Mouse (Mus musculus) kidney, postnatal 36 days (tissue): ENCODE results near the gene Ankrd27.

ENCODE experiments used
- DNase-seq, 2 experiments: peaks; one replicate each; pipeline ENCODE4 v3.0.0; 2021 to 2022; ENCODE audit warnings: mixed read lengths in 2 of 2

The Ankrd27 gene

GRCm38 (mm10) chr7:35646317-35647081 lies 60.5 kb downstream of the Ankrd27 start:
- DNase-seq: peak in 1 of 2 experiments; percentile 54

- DNase-seq: peak; percentile 96 to 99
Measured at GRCm38 (mm10) chr7:35647101-35647698, 61.2 kb downstream of the Ankrd27 start, which contains the start of gene Pdcd5. Pdcd5 (minus strand) TSS chr7:35647521.

- DNase-seq: no peak
Measured at GRCm38 (mm10) chr7:35648239-35649069, 62.4 kb downstream of the Ankrd27 start.

- peak; percentile 57 to 75 for DNase-seq
Measured at GRCm38 (mm10) chr7:35649071-35649470, 63.0 kb downstream of the Ankrd27 start.

GRCm38 (mm10) chr7:35650716-35651410 lies 64.8 kb downstream of the Ankrd27 start:
- DNase-seq: no peak

- DNase-seq: peak in 1 of 2 experiments; percentile 8
Measured at GRCm38 (mm10) chr7:35651583-35652270, 65.7 kb downstream of the Ankrd27 start.

GRCm38 (mm10) chr7:35657829-35658228 lies 71.8 kb downstream of the Ankrd27 start:
- DNase-seq: no peak

GRCm38 (mm10) chr7:35659173-35659572 lies 73.1 kb downstream of the Ankrd27 start:
- DNase-seq: peak; percentile 11 to 69

- no peak for DNase-seq
Measured at GRCm38 (mm10) chr7:35663790-35664376, 77.8 kb downstream of the Ankrd27 start.

- DNase-seq: no peak
Measured at GRCm38 (mm10) chr7:35668066-35669041, 82.3 kb downstream of the Ankrd27 start.

GRCm38 (mm10) chr7:35678976-35679375 lies 92.9 kb downstream of the Ankrd27 start:
- DNase-seq: no peak

- DNase-seq: peak in 1 of 2 experiments; percentile 23
Measured at GRCm38 (mm10) chr7:35681559-35681958, 95.5 kb downstream of the Ankrd27 start.

- DNase-seq: no peak
Measured at GRCm38 (mm10) chr7:35683409-35684122, 97.5 kb downstream of the Ankrd27 start.

- DNase-seq: peak in 1 of 2 experiments; percentile 4
Measured at GRCm38 (mm10) chr7:35686216-35686615, 100.2 kb downstream of the Ankrd27 start.

GRCm38 (mm10) chr7:35686756-35687155 lies 100.7 kb downstream of the Ankrd27 start:
- DNase-seq: peak; percentile 37 to 82

- DNase-seq: peak; percentile 36 to 53
Measured at GRCm38 (mm10) chr7:35687229-35687628, 101.2 kb downstream of the Ankrd27 start.

GRCm38 (mm10) chr7:35688276-35688675 lies 102.2 kb downstream of the Ankrd27 start:
- DNase-seq: no peak
